Mouse (Mus musculus): ENCODE measurements at regions not wholly inside any gene's neighbourhood (a gene's known extent, or its start where the extent isn't known, plus 50 kb on each side); places are given as distances from the start of the nearest gene placed in this dataset.

GRCm38 (mm10) chr8:57401661-57402060 lies 54.1 kb upstream of the Scrg1 start:
- H3K36me3 ChIP-seq (ENCODE audit: control insufficient read depth, insufficient read depth, low read length, poor library complexity, severe bottlenecking), result no peaks in the 10 kb centered on the region
- H3K27me3 ChIP-seq (ENCODE audit: control insufficient read depth, insufficient read depth, low read length, poor library complexity, severe bottlenecking), result peaks cover 6% of the 10 kb centered on the region
- H3K9me3 ChIP-seq (replicated peaks; ENCODE audit: control insufficient read depth, insufficient read depth, low read length, poor library complexity, severe bottlenecking), result peaks cover 7% of the 10 kb centered on the region
- no peak for TF ChIP-seq EP300 (IDR thresholded peaks at IDR 0.05; ENCODE audit: insufficient read depth, low read depth, low read length)
- no peak for TF ChIP-seq POLR2A (IDR thresholded peaks at IDR 0.05; ENCODE audit: insufficient read depth, low read length)
- no peak for TF ChIP-seq CTCF (IDR thresholded peaks at IDR 0.05; ENCODE audit: low read depth, low read length)
- H3K4me1 ChIP-seq (ENCODE audit: control insufficient read depth, insufficient read depth, low read length), result no peaks in the 10 kb centered on the region
- no peak overlapping the region for H3K4me3 ChIP-seq (ENCODE audit: low read depth, low read length)
- no peak overlapping the region for H3K9ac ChIP-seq (ENCODE audit: low read depth, poor library complexity, severe bottlenecking)
- no peak overlapping the region for H3K27ac ChIP-seq (ENCODE audit: insufficient read depth, low read length)

DNA sequence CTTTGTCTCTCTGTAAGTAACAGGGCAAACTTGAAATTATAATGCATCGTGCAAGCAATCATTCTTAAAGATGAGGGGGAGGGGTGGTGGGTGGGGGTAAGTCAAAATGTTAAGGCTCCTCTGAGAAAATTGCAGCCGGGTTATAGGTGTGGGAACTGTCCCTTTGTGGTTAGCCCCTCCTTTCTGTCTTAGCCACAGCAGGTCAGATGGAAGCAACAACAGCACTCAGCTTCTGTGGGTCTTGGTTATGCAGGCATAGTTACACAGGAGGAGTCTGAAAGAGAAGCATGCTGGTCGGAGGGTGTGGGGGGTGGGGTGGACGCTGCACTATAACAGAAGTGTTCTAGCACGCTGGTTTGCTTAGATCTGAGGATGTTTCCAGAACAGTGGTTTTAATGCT lies 53.5 kb upstream of the Scrg1 start:
- Histone ChIP-seq H3K4me1 (ENCODE audit: control insufficient read depth, insufficient read depth, low read length) (no peaks in the 10 kb centered on the region), H3K36me3 (ENCODE audit: control insufficient read depth, insufficient read depth, low read length, poor library complexity, severe bottlenecking) (no peaks in the 10 kb centered on the region), H3K9me3 (replicated peaks; ENCODE audit: control insufficient read depth, insufficient read depth, low read length, poor library complexity, severe bottlenecking) (peaks cover 5% of the 10 kb centered on the region), H3K27me3 (ENCODE audit: control insufficient read depth, insufficient read depth, low read length, poor library complexity, severe bottlenecking) (peaks cover 6% of the 10 kb centered on the region), H3K27ac (ENCODE audit: insufficient read depth, low read length) (no peak overlapping the region), H3K4me3 (ENCODE audit: low read depth, low read length) (no peak overlapping the region), H3K9ac (ENCODE audit: low read depth, poor library complexity, severe bottlenecking) (no peak overlapping the region)
- TF ChIP-seq POLR2A (IDR thresholded peaks at IDR 0.05; ENCODE audit: insufficient read depth, low read length) (no peak), EP300 (IDR thresholded peaks at IDR 0.05; ENCODE audit: insufficient read depth, low read depth, low read length) (no peak), CTCF (IDR thresholded peaks at IDR 0.05; ENCODE audit: low read depth, low read length) (no peak)

DNA sequence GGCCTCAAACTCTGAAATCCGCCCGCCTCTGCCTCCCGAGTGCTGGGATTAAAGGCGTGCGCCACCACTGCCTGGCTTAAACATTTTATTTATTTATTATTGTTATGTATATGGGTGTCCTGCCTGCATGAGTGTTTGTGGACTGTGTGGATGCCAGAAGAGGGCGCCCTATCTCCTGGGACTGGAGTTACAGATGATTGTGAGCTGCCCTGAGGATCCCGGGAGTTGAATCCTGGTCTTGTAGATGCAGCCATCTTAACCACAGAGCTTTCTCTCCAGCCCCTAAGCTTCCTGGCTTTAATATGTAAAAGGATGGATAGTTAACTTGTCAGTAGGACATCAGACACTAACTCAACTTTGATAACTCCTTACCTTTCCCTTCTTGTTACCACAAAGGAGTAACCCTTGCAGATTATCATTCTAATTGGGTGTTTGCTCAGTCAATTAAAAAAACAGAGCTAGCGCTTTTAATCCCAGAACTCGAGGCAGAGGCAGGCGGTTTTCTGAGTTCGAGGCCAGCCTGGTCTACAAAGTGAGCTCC lies 52.0 kb upstream of the Scrg1 start:
- Histone ChIP-seq H3K27me3 (ENCODE audit: control insufficient read depth, insufficient read depth, low read length, poor library complexity, severe bottlenecking) (peaks cover 12% of the 10 kb centered on the region), H3K36me3 (ENCODE audit: control insufficient read depth, insufficient read depth, low read length, poor library complexity, severe bottlenecking) (no peaks in the 10 kb centered on the region), H3K4me1 (ENCODE audit: control insufficient read depth, insufficient read depth, low read length) (no peaks in the 10 kb centered on the region), H3K4me3 (ENCODE audit: low read depth, low read length) (no peak overlapping the region), H3K9ac (ENCODE audit: low read depth, poor library complexity, severe bottlenecking) (no peak overlapping the region), H3K9me3 (replicated peaks; ENCODE audit: control insufficient read depth, insufficient read depth, low read length, poor library complexity, severe bottlenecking) (peaks cover 4% of the 10 kb centered on the region; the same call in 1 of the 2 replicates), H3K27ac (ENCODE audit: insufficient read depth, low read length) (no peak overlapping the region)
- TF ChIP-seq EP300 (IDR thresholded peaks at IDR 0.05; ENCODE audit: insufficient read depth, low read depth, low read length) (no peak), CTCF (IDR thresholded peaks at IDR 0.05; ENCODE audit: low read depth, low read length) (peak; percentile 61)

- Histone ChIP-seq H3K27ac (ENCODE audit: insufficient read depth, low read length) (no peak overlapping the region), H3K36me3 (ENCODE audit: control insufficient read depth, insufficient read depth, low read length, poor library complexity, severe bottlenecking) (no peaks in the 10 kb centered on the region), H3K9me3 (replicated peaks; ENCODE audit: control insufficient read depth, insufficient read depth, low read length, poor library complexity, severe bottlenecking) (0 out of 2 replicates have a peak, but pooled peaks cover 4% of the 10 kb centered on the region), H3K4me1 (ENCODE audit: control insufficient read depth, insufficient read depth, low read length) (no peaks in the 10 kb centered on the region), H3K9ac (ENCODE audit: low read depth, poor library complexity, severe bottlenecking) (no peak overlapping the region), H3K4me3 (ENCODE audit: low read depth, low read length) (no peak overlapping the region), H3K27me3 (ENCODE audit: control insufficient read depth, insufficient read depth, low read length, poor library complexity, severe bottlenecking) (peaks cover 18% of the 10 kb centered on the region)
- TF ChIP-seq POLR2A (IDR thresholded peaks at IDR 0.05; ENCODE audit: insufficient read depth, low read length), result no peak
- no peak for TF ChIP-seq CTCF (IDR thresholded peaks at IDR 0.05; ENCODE audit: low read depth, low read length)
- TF ChIP-seq EP300 (IDR thresholded peaks at IDR 0.05; ENCODE audit: insufficient read depth, low read depth, low read length), result no peak
These were observed 50.4 kb upstream of the Scrg1 start for GRCm38 (mm10) chr8:57405277-57405817.

All from ES-Bruce4 (cell line).